Mouse (Mus musculus) G1E-ER4 (cell line): Measurements from ENCODE around the gene Mymx. TPM values are rescaled to one million over a fixed set of nuclear protein-coding genes. Genes with fewer than 3 reads are reported as not detected.
A peak's percentile ranks its signal among the peaks of the same experiment; 100 is the strongest.

ENCODE experiments used
- GATA1 ChIP-seq: IDR thresholded peaks from one replicate; pipeline ENCODE4 v1.8.0; 2012; ENCODE audit warnings: low read length, inconsistent platforms
- polyA plus RNA-seq: library from polyadenylated mRNA; stranded (reverse); fragments of >175 nt; gene quantifications from 2 replicates; pipeline ENCODE4 v1.2.3, GENCODE M21; 2012

Mymx gene
- polyA plus RNA-seq, 1 experiment = not detected

GRCm38 (mm10) chr17:45582715-45583355, 19.1 kb downstream of the Mymx start:
- TF ChIP-seq GATA1 = no peak

DNA sequence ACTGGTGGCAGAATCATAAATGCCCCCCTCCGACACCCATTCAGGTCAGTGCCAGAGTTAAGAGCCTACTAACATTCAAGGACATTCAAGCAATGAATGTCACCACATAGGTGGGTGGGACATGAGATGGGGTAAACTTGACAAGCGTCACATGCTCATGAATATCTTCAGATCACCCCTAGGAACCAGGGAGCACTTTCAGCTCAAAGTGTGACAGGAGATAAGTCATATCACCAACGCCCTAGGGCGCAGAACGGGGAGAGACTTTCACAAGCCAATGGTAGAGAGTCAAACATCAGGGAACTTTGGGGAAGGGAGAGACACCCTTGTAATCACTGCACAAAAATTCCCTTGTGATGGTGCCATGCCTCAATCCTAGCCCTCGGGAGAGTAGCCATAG, 19.7 kb downstream of the Mymx start:
- TF ChIP-seq GATA1 = peak; percentile 25

DNA sequence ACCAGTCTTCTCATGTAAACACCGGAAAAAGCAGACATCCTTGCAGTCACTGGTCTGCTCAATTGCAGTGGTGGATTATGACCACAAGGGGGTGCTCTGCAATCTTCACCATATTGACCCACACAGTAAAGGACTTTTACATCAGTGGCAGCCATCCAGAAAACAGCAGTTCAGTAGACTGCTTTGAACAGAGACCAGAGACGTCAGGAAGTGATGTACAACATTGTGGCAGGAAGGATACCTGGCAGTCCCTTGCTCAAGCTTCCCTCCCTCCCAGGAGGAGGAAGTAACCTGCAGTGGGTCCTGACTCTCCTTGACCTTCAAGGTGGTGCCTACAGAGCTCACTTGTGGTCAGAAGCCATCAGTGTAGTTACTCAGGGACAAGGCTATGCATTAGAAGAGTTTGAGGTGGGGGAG, 20.3 kb downstream of the Mymx start:
- no peak for TF ChIP-seq GATA1

DNA sequence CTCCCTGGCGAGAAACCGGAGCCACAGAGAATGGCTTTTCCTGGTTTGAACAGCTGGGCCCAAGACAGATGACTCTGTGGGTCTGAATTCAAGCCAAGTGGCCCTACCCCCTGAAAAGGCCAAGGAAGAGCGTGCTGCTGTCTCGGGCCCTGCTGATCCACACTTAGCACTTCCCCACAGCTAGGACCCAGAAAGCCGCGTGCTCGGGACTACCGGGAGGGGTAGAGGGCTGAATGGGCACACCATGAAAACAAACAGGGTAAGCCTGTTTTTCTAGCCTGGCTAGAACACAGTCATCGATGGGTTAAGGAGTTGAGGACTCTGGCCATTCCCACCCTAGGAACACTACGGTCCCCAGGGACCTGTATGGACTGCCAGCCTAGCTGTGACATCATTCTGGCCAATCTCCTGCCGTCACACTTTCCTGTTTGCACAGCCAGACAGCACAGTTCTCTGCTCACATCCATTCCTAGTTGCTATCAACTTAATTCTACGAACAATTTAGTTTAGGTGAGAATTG, 20.9 kb downstream of the Mymx start:
- TF ChIP-seq GATA1 = no peak

- no peak for TF ChIP-seq GATA1
These were observed 22.3 kb downstream of the Mymx start for GRCm38 (mm10) chr17:45579554-45579953.

DNA sequence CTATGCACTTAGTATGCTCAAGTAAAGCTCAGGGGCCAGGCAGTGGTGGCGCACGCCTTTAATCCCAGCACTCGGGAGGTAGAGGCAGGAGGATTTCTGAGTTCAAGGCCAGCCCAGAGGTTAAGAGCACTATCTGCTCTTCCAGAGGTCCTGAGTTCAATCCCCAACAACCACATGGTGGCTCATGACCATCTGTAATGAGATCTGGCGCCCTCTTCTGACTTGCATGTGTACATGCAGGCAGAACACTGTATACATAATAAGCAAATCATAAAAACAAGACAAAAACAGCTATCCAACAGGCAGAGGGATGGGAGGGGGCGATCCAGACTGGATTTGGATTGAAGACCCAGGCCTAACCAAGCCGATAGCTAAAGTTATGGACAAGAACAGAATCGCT, 23.1 kb downstream of the Mymx start:
- TF ChIP-seq GATA1 = no peak

DNA sequence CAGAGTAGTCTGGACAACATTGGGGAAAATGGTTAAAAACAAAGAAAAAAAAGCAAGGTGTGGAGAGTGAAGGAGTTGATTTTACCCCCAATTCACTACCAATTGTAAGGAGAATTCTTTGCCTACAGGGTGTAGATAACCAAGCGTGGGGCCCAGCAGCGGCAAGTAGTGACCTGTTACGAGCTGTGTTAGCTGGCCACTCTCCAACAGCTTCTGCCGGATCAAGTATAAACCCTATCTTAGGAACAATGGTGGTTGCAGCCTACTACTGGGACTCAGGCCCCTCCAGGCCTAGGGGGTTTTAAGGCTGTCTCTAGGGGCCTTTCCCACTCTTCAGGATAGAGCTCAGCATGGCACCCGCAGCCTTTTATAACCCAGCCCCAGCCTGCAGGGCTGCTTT, 23.7 kb downstream of the Mymx start:
- TF ChIP-seq GATA1 = no peak

- TF ChIP-seq GATA1 = no peak
These were observed 26.6 kb downstream of the Mymx start for GRCm38 (mm10) chr17:45575123-45575897.

DNA sequence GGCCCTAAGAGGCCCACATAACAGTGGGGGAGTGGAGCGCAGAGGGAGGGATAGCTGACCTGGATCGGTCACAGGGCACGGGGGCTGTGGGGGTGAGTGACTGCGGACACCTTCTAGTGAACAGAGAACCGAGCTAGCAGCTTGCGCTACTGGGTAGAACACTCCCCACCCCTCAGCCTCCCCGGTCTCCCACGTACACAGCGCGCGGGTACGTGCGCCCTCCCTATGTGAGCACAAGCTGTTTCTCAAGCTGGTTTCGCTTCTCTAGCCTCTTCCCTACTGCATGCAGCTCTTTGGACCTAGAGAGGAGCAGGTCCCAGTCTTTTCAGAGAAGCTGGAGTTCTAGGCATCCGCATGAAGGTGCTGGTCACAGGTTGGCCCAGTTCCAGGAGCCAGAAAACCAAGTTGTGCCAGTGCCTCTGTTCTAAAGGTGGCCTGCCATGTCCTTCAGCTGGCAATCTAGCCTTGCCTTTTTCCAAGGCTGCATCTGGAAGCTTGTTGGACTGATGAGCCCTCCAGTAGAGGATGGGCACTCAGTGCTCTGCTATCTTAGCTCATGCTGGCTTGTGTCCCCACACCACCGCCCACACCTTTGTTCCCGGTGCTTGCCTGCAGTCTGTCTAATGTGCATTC, 27.7 kb downstream of the Mymx start:
- TF ChIP-seq GATA1 = no peak

DNA sequence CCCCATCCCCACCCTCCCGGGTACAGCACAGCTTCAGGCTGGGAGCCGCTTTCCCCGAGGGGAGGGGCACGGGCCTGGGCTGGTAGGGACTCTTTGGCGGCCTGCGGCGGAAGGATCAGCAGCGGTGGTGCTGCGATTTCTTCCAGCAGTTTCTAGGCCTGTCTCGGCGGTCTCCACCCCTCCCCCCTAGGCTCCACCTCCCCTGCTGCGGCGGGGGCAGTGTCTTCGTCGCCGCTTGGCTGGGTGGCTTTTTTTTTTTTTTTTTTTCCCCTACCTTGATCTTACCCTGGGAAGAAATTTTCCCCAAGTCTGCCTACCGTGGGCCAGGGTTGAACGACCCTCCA, 28.1 kb downstream of the Mymx start:
- no peak for TF ChIP-seq GATA1

DNA sequence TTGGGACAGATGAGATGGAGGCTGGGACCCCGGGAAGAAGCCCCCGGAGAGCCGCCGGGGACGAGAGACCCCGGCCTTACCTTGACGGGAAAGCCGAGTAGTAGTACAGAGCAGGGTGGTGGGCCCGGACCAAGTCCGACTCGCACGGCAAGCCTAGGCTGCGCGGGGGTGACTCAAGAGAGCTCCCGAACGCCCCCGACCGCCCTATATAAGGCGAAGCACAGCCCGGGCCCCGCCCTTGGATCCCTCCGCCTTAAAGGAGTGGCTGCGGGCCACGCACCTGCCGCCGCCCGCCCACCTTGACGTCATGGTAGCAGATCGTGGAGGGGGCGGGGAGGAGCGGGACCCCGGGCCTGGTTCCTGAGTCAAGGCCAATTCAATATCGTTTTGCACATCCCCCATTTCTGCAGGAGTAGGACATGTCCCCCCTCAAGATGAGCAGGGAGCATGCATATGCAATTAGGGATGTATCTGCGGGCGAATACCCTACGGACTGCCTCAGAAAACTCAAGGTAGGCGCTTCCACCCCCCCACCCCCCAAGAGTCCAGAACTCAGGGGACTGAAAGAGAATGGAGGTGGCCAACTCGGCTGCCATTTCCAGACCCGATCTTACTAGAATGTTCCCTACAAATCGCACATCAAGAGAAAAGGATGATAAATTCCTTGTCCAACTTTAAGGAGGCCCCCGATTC, 28.7 kb downstream of the Mymx start, which contains the start of gene Hsp90ab1:
Gene Hsp90ab1 (minus strand): TSS at position 185 of the 693 bp plus-strand sequence.
- no peak for TF ChIP-seq GATA1

GRCm38 (mm10) chr17:45572103-45573086, 29.5 kb downstream of the Mymx start:
- no peak for TF ChIP-seq GATA1

GRCm38 (mm10) chr17:45569999-45570398, 31.9 kb downstream of the Mymx start:
- no peak for TF ChIP-seq GATA1

- no peak for TF ChIP-seq GATA1
These were observed 32.9 kb downstream of the Mymx start for GRCm38 (mm10) chr17:45568990-45569389.
